17 mouse cellular contexts compared by ENCODE assay signal in the genomic region with DNA sequence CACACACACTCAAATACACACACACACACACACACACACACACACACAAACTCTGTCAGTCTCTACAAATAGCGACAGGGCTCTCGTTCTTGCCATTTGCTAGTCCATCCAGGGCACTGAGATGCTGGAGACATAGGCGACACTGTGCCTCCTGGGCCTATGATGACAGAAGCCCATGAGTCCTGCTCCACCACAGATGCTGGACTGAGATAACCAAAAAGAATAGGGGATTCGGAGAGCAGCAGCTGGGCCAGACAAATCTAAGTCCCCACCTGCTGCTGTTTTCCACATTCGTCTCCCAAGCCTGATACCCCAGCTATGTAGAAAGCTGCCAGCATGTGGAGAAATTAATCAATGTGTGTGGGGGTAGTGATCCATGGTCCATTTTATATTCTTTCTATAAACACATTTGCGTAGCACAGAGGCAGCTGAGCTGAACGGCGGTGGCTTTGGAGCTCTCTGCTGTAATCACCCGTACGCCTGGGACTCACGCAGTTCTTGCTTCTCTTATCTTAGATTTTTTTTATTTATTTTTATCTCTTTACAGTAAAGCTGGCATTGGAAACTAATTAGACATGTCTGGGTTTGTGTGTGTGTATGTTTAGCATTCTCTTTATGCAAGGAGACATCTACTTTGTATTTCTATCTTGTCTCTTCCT.
A peak's percentile ranks its signal among the peaks of the same experiment; 100 is the strongest.
DNase-seq lines count a peak whose midpoint lies in the region; ATAC-seq and TF ChIP-seq lines count a peak whose summit lies in the region.
"Had no signal": no experiment of that assay in that cellular context is flagged by ENCODE, and none has a peak within 500 bp of the region (broad histone marks: within the 10 kb centered on the region; RNA-seq: fewer than 3 reads in every experiment).

No protein-coding gene starts in this region.

- H3K4me3 ChIP-seq in heart, postnatal 0 days (ENCODE audit: low read depth, low read length): no peak overlapping the region
- H3K4me3 ChIP-seq in heart, embryonic 11.5 days (ENCODE audit: low read depth, low read length): no peak overlapping the region
- H3K4me3 ChIP-seq in midbrain, embryonic 16.5 days (ENCODE audit: low read depth, low read length): no peak overlapping the region
- H3K4me3 ChIP-seq: gastrocnemius, adult 2 months; heart, embryonic 15.5 days; limb, embryonic 15.5 days had no signal

- no peak for TF ChIP-seq EP300 in heart, postnatal 0 days (IDR thresholded peaks at IDR 0.05; ENCODE audit: low read depth)

- no peak overlapping the region for H3K4me2 ChIP-seq in heart, postnatal 0 days (ENCODE audit: low read depth, low read length)
- H3K4me2 ChIP-seq in heart, embryonic 11.5 days: no peak overlapping the region
- H3K4me2 ChIP-seq in midbrain, embryonic 16.5 days (ENCODE audit: low read length): peak overlapping the region; percentile 23; the same call in 1 of the 2 replicates
- H3K4me2 ChIP-seq: heart, embryonic 15.5 days; limb, embryonic 15.5 days had no signal

- no peak overlapping the region for H3K9ac ChIP-seq in heart, postnatal 0 days (replicated peaks; ENCODE audit: low read depth, low read length)
- H3K9ac ChIP-seq in heart, embryonic 11.5 days (ENCODE audit: low read depth, low read length): no peak overlapping the region
- H3K9ac ChIP-seq in midbrain, embryonic 16.5 days (ENCODE audit: low read depth, low read length): no peak overlapping the region
- H3K9ac ChIP-seq: heart, embryonic 15.5 days; limb, embryonic 15.5 days; liver, postnatal 0 days had no signal

- no peaks in the 10 kb centered on the region for H3K9me3 ChIP-seq in heart, postnatal 0 days (replicated peaks; ENCODE audit: control insufficient read depth, low read length)
- H3K9me3 ChIP-seq in heart, embryonic 11.5 days (replicated peaks; ENCODE audit: control insufficient read depth, low read length): no peaks in the 10 kb centered on the region
- no peaks in the 10 kb centered on the region for H3K9me3 ChIP-seq in midbrain, embryonic 16.5 days (replicated peaks; ENCODE audit: control insufficient read depth, low read length, poor library complexity, severe bottlenecking)
- H3K9me3 ChIP-seq: heart, embryonic 15.5 days; limb, embryonic 15.5 days had no signal

- 78% methylated on average over 11 of the region's 11 CpGs for WGBS in heart, postnatal 0 days
- 70% methylated on average over 11 of the region's 11 CpGs for WGBS in heart, embryonic 11.5 days (ENCODE audit: insufficient replicate concordance)
- WGBS in midbrain, embryonic 16.5 days: 45% methylated on average over 11 of the region's 11 CpGs

- no peak for DNase-seq in heart, postnatal 0 days (ENCODE audit: low spot score)
- peak; percentile 60 for DNase-seq in retina, postnatal 1 day
- no peak for DNase-seq in retina, embryonic 14.5 days (ENCODE audit: low spot score)
- DNase-seq in cerebellum, postnatal 10 days: no peak
- DNase-seq in kidney, postnatal 10 days: no peak
- DNase-seq: adrenal gland, postnatal 36 days; B cell, adult 2 months; cerebellum, adult 9-11 months; gastrocnemius, adult 2 months; kidney, adult 8-10 months; liver, postnatal 0 days; thymus, adult 18-20 months had no signal

- no peaks in the 10 kb centered on the region for H3K27me3 ChIP-seq in heart, postnatal 0 days (ENCODE audit: control insufficient read depth, insufficient read depth, low read length)
- H3K27me3 ChIP-seq in heart, embryonic 11.5 days (ENCODE audit: control insufficient read depth, insufficient read depth, low read length): no peaks in the 10 kb centered on the region
- no peaks in the 10 kb centered on the region for H3K27me3 ChIP-seq in midbrain, embryonic 16.5 days (ENCODE audit: control insufficient read depth, insufficient read depth, low read depth, low read length)
- H3K27me3 ChIP-seq: heart, embryonic 15.5 days; limb, embryonic 15.5 days; Patski had no signal

- H3K27ac ChIP-seq in heart, postnatal 0 days (ENCODE audit: low read depth): 0 out of 2 replicates have a peak overlapping the region, but pooled peaks have one; percentile 2
- no peak overlapping the region for H3K27ac ChIP-seq in heart, embryonic 11.5 days (ENCODE audit: low read depth, low read length)
- peak overlapping the region; percentile 68 for H3K27ac ChIP-seq in midbrain, embryonic 16.5 days (ENCODE audit: low read length)
- H3K27ac ChIP-seq: gastrocnemius, adult 2 months; heart, embryonic 15.5 days; limb, embryonic 15.5 days had no signal

- ATAC-seq in heart, postnatal 0 days (ENCODE audit: insufficient read depth, low read depth): no peak
- no peak for ATAC-seq in heart, embryonic 11.5 days (replicated peaks; ENCODE audit: insufficient number of reproducible peaks, low FRiP score, low TSS enrichment)
- no peak for ATAC-seq in midbrain, embryonic 16.5 days
- ATAC-seq: liver, postnatal 0 days; Patski had no signal

- peaks cover 8% of the 10 kb centered on the region; the same call in 1 of the 2 replicates for H3K4me1 ChIP-seq in heart, postnatal 0 days (ENCODE audit: control insufficient read depth, insufficient read depth)
- no peaks in the 10 kb centered on the region for H3K4me1 ChIP-seq in heart, embryonic 11.5 days (ENCODE audit: control insufficient read depth, insufficient read depth, low read length)
- H3K4me1 ChIP-seq in midbrain, embryonic 16.5 days (ENCODE audit: control insufficient read depth, insufficient read depth, low read length): peaks cover 37% of the 10 kb centered on the region
- H3K4me1 ChIP-seq: limb, embryonic 15.5 days had no signal

- no peak for TF ChIP-seq CTCF in heart, postnatal 0 days (IDR thresholded peaks at IDR 0.05; ENCODE audit: low read depth)

- H3K36me3 ChIP-seq in heart, postnatal 0 days (replicated peaks; ENCODE audit: control insufficient read depth, insufficient read depth, low read length): peaks cover 3% of the 10 kb centered on the region; the same call in 1 of the 2 replicates
- no peaks in the 10 kb centered on the region for H3K36me3 ChIP-seq in heart, embryonic 11.5 days (ENCODE audit: control insufficient read depth, insufficient read depth, low read length)
- no peaks in the 10 kb centered on the region for H3K36me3 ChIP-seq in midbrain, embryonic 16.5 days (ENCODE audit: control insufficient read depth, insufficient read depth, low read length)
- H3K36me3 ChIP-seq: limb, embryonic 15.5 days had no signal
